Mouse (Mus musculus) left cerebral cortex, adult 18-20 months (tissue): ENCODE measurements around the gene Cel. TPM values are rescaled to one million over a fixed set of nuclear protein-coding genes. Genes with fewer than 3 reads are reported as not detected.

ENCODE experiments used
- DNase-seq, 2 experiments: peaks; one replicate each; pipeline ENCODE4 v3.0.0; 2021 to 2022; ENCODE audit warnings: low spot score in 2 of 2, mixed read lengths in 1 of 2
- total RNA-seq, 2 experiments: library from RNA; stranded (reverse); gene quantifications; 2 replicates each; pipeline ENCODE4 v1.2.3; 2021

The Cel gene
- total RNA-seq, 2 experiments from 2014 or later: not detected

GRCm38 (mm10) chr2:28585730-28586129 lies 22.5 kb upstream of the Cel start:
- no peak for DNase-seq

- peak; percentile 68 to 73 for DNase-seq
These were observed 21.9 kb upstream of the Cel start for GRCm38 (mm10) chr2:28585043-28585571.

GRCm38 (mm10) chr2:28583651-28584050 lies 20.4 kb upstream of the Cel start, which contains the start of gene Gtf3c5:
Gene Gtf3c5, minus strand, starts transcription at chr2:28583751.
- no peak for DNase-seq

- peak; percentile 84 for DNase-seq
These were observed 19.6 kb upstream of the Cel start for GRCm38 (mm10) chr2:28582647-28583353.

- DNase-seq: peak in 1 of 2 experiments; percentile 32
These were observed 14.8 kb upstream of the Cel start for GRCm38 (mm10) chr2:28578003-28578402.

- no peak for DNase-seq
These were observed 13.6 kb upstream of the Cel start for GRCm38 (mm10) chr2:28576815-28577214.

- no peak for DNase-seq
These were observed 12.1 kb upstream of the Cel start for GRCm38 (mm10) chr2:28575341-28575740.

- no peak for DNase-seq
These were observed 6.7 kb upstream of the Cel start for GRCm38 (mm10) chr2:28569903-28570302.

GRCm38 (mm10) chr2:28566545-28566944 lies 3.3 kb upstream of the Cel start:
- DNase-seq: no peak

- no peak for DNase-seq
These were observed 1.2 kb upstream of the Cel start for GRCm38 (mm10) chr2:28564380-28564779.

- no peak for DNase-seq
These were observed 627 bp upstream of the Cel start for GRCm38 (mm10) chr2:28563830-28564229.

- no peak for DNase-seq
These were observed 5.8 kb downstream of the Cel start for GRCm38 (mm10) chr2:28557452-28557851.

GRCm38 (mm10) chr2:28552301-28552700 lies 10.9 kb downstream of the Cel start:
- no peak for DNase-seq

GRCm38 (mm10) chr2:28549157-28549556 lies 14.0 kb downstream of the Cel start:
- DNase-seq: no peak

GRCm38 (mm10) chr2:28547237-28548172 lies 15.7 kb downstream of the Cel start:
- peak; percentile 76 to 88 for DNase-seq

GRCm38 (mm10) chr2:28546560-28546959 lies 16.6 kb downstream of the Cel start:
- DNase-seq: no peak

- no peak for DNase-seq
These were observed 17.2 kb downstream of the Cel start for GRCm38 (mm10) chr2:28545976-28546375.

- DNase-seq: peak in 1 of 2 experiments; percentile 42
These were observed 19.3 kb downstream of the Cel start for GRCm38 (mm10) chr2:28543894-28544293.

- DNase-seq: no peak
These were observed 22.5 kb downstream of the Cel start for GRCm38 (mm10) chr2:28540587-28541227.

- no peak for DNase-seq
These were observed 23.3 kb downstream of the Cel start for GRCm38 (mm10) chr2:28539949-28540348.

GRCm38 (mm10) chr2:28539206-28539605 lies 24.0 kb downstream of the Cel start:
- DNase-seq: peak; percentile 60 to 65

GRCm38 (mm10) chr2:28538817-28539128 lies 24.4 kb downstream of the Cel start:
- no peak for DNase-seq
